In genomic region chr13:29751201-29751600, GRCm38 (mm10) we compare ENCODE assay signal across 18 mouse cellular contexts.
"Had no signal": no experiment of that assay in that cellular context is flagged by ENCODE, and none has a peak within 500 bp of the region (broad histone marks: within the 10 kb centered on the region; RNA-seq: fewer than 3 reads in every experiment).

No protein-coding gene starts in this region.

- ATAC-seq: midbrain, embryonic 13.5 days had no signal

- H3K4me2 ChIP-seq: lung, embryonic 14.5 days; midbrain, embryonic 13.5 days; neural tube, embryonic 13.5 days; neural tube, embryonic 15.5 days had no signal

- DNase-seq: lung, adult 18-20 months; lung, embryonic 14.5 days; lung, postnatal 10 days; lung, postnatal 4 days; retina, postnatal 1 day; right cerebral cortex, adult 18-20 months; right cerebral cortex, postnatal 25 days; right cerebral cortex, postnatal 4 days; spleen, adult 18-20 months; thymus, adult 18-20 months; thymus, postnatal 14 days; thymus, postnatal 36 days had no signal

- H3K36me3 ChIP-seq: midbrain, embryonic 10.5 days; midbrain, embryonic 13.5 days; neural tube, embryonic 13.5 days; neural tube, embryonic 15.5 days had no signal

- H3K9me3 ChIP-seq: midbrain, embryonic 10.5 days; midbrain, embryonic 13.5 days; neural tube, embryonic 13.5 days; neural tube, embryonic 15.5 days had no signal

- H3K4me1 ChIP-seq: midbrain, embryonic 10.5 days; neural tube, embryonic 15.5 days had no signal

- H3K27me3 ChIP-seq: midbrain, embryonic 13.5 days; neural tube, embryonic 13.5 days; neural tube, embryonic 15.5 days had no signal

- H3K27ac ChIP-seq: liver, embryonic 14.5 days; midbrain, embryonic 10.5 days; midbrain, embryonic 13.5 days; neural tube, embryonic 13.5 days; neural tube, embryonic 15.5 days had no signal

- H3K4me3 ChIP-seq: midbrain, embryonic 10.5 days; midbrain, embryonic 13.5 days; myocyte; neural tube, embryonic 13.5 days; neural tube, embryonic 15.5 days had no signal

- H3K9ac ChIP-seq: liver, embryonic 14.5 days; lung, embryonic 14.5 days; midbrain, embryonic 13.5 days; neural tube, embryonic 13.5 days; neural tube, embryonic 15.5 days had no signal
